Mouse (Mus musculus): ENCODE data around the gene Accsl.

The Accsl gene

GRCm38 (mm10) chr2:93809931-93810330, 59.0 kb downstream of the Accsl start:
- DNase-seq (ENCODE audit: low spot score in 2 of 2), result no peak

GRCm38 (mm10) chr2:93808071-93808470, 60.9 kb downstream of the Accsl start:
- DNase-seq (ENCODE audit: low spot score in 2 of 2), result no peak

- DNase-seq (ENCODE audit: low spot score in 2 of 2), result no peak
Observed at GRCm38 (mm10) chr2:93807440-93807839, 61.5 kb downstream of the Accsl start.

- DNase-seq (ENCODE audit: low spot score in 2 of 2), result no peak
Observed at GRCm38 (mm10) chr2:93806487-93807201, 62.3 kb downstream of the Accsl start.

- no peak for DNase-seq (ENCODE audit: low spot score in 2 of 2)
Observed at GRCm38 (mm10) chr2:93805523-93805922, 63.4 kb downstream of the Accsl start.
